Mouse (Mus musculus): Measurements from ENCODE around the gene Fbxw4. TPM values are rescaled to one million over a fixed set of nuclear protein-coding genes. Genes with fewer than 3 reads are reported as not detected.
"Not testable (repeated sequence)": the region's sequence is repeated elsewhere in the genome, so short reads cannot be mapped to it uniquely, and the experiment has no call there.

The Fbxw4 gene
- total RNA-seq, 1 experiment from 2014 or later = 17.1 TPM

DNA sequence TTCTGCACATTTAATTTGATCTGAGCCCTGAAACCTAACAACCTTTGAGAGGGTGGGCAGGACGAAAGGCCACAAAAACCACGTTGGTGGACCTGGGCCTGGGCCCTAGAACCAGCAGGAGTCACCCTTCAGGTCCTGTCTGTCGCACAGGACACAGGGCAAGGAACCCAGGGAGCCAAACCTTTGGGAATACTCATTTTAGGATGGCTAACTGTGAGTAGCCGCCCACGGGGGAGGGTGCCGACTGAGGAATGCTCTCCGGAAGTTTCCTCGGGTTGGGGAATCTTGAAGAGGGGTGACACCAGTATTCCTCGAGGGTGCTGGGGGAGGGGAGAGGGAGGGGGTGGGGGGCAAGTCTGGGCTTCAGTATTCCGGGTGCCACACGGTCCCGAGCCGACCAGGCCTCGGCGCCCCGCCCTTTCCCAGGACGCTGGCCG lies 793 bp downstream of the Fbxw4 start:
- ATAC-seq (replicated peaks in 1 of 2; ENCODE audit: insufficient read depth in 1 of 2, low FRiP score in 2 of 2, low TSS enrichment in 1 of 2, low read depth in 1 of 2, poor library complexity in 2 of 2, severe bottlenecking in 2 of 2) = no peak

DNA sequence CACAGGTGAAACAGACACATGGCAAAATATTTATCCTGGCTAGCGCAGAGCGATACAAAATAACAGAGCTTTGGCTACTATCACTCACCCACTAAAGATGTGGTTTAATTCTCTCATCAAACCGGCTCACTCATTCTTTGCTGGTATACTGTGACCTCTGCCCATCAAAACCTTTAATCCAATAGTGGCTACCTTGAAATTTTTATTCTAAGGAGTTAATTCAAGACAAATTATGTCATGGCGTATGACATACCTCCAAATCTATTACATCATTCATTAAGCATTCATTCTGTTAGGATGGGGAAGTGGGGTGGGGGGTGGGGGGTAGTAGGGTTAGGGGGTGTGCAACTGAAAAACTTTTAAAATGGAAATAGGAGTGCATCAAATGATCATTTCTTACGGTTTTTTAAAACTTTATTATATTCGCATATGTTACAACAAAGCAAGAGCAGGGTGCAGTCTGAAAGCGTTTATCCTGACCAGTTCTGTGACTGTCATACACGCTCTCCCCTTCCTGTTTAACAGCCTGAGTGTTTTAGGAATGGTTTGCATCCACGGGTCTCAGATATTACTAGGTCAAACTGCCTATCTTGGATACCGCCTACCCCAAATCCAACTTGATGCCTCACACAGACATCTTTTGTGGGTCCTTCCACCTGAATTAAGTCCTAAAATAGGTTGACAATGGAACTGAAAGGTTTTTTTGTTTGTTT lies 1.4 kb downstream of the Fbxw4 start:
- no peak for ATAC-seq (replicated peaks in 1 of 2; ENCODE audit: insufficient read depth in 1 of 2, low FRiP score in 2 of 2, low TSS enrichment in 1 of 2, low read depth in 1 of 2, poor library complexity in 2 of 2, severe bottlenecking in 2 of 2)

DNA sequence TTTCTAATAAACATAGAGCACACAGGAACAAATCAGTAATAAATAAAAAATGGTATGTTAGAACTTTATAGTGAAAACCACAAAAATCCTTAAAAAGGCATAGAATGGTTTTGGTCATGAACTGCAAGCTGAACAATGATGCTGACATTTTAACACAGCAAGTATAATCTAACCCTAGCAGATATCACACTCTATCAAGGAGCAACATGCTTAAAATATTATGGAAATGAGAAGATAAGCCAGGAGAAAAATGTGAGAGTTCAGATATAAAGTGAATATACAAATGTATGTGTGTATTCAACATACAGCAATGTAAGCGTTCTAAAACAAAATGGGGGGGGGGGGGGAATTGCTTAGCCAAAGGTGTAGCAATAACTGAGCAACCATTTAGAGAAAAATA lies 2.3 kb downstream of the Fbxw4 start:
- no peak for ATAC-seq (replicated peaks in 1 of 2; ENCODE audit: insufficient read depth in 1 of 2, low FRiP score in 2 of 2, low TSS enrichment in 1 of 2, low read depth in 1 of 2, poor library complexity in 2 of 2, severe bottlenecking in 2 of 2)

DNA sequence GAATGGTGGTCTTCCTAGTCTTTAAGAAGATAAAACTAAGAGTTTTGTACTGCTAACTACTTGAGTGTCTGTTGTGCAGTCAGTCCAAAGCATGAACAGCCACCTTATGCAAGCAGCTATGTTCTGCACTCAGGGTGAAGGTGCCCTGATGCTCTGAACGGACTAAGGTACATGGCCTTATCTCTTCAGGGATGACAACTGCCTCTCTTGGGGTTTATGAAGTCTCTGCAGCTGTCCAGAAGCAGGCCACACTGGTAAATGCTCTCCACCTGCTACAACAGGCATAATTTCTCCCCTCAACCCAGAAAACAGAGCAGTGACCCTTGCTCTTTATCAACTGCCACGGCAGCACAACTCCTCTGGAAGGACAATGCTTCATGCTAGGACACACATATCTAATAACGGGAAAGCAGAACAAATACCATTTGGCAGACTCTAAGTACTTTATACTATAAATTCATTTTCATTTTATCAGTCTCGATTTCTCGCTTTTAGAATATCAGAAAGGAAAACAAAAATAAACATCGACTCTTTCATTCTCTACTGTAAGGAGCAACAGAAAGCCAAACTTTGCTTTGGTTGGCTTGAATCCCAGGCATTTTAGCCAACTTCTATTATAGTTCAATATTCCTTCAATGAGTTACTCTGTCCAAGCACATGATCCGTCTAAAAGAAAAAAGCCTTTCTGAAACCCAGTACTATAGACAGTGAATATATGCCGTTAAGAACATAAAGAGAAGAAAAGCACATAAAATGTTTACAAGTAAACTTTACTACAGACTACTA lies 3.1 kb downstream of the Fbxw4 start:
- no peak for ATAC-seq (replicated peaks in 1 of 2; ENCODE audit: insufficient read depth in 1 of 2, low FRiP score in 2 of 2, low TSS enrichment in 1 of 2, low read depth in 1 of 2, poor library complexity in 2 of 2, severe bottlenecking in 2 of 2)

DNA sequence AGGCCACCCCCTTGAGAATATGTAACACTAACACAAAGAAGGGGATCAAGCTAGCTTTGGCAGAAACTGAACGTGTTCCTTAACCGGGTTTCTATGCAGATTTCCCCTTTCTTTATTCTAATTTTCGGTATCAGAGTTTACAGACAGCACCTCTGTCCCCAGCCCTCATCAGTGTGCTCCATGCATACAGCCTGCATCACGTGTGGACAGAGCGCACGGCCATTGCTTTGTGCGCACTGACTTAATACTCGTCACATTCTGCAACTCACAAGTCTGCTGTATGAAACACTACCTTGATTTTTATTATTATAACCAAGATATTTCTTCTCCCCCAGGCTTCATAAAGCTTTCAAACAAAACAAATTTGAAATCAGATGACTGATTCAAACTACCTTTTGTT lies 4.2 kb downstream of the Fbxw4 start:
- no peak for ATAC-seq (replicated peaks in 1 of 2; ENCODE audit: insufficient read depth in 1 of 2, low FRiP score in 2 of 2, low TSS enrichment in 1 of 2, low read depth in 1 of 2, poor library complexity in 2 of 2, severe bottlenecking in 2 of 2)

DNA sequence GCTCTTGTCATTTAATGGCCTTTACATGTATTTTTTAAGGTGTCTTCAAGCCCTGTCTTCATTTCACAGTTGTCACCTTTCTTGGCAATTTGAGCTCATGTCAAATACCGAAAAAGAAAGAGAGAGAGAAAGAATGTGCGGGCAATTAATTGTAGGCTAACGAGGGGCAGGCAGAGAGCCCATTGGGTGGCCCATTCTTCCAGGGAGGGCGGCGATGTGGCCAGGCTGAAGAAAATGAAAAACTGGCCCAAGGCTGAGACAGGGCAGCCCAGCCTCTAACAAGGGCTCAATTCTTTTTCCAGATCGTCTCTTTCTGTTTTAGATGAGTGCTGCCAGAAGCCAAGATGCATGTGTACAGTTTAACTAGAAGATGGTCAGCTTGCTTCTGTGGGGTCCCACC lies 6.1 kb downstream of the Fbxw4 start:
- ATAC-seq (replicated peaks in 1 of 2; ENCODE audit: insufficient read depth in 1 of 2, low FRiP score in 2 of 2, low TSS enrichment in 1 of 2, low read depth in 1 of 2, poor library complexity in 2 of 2, severe bottlenecking in 2 of 2) = no peak

DNA sequence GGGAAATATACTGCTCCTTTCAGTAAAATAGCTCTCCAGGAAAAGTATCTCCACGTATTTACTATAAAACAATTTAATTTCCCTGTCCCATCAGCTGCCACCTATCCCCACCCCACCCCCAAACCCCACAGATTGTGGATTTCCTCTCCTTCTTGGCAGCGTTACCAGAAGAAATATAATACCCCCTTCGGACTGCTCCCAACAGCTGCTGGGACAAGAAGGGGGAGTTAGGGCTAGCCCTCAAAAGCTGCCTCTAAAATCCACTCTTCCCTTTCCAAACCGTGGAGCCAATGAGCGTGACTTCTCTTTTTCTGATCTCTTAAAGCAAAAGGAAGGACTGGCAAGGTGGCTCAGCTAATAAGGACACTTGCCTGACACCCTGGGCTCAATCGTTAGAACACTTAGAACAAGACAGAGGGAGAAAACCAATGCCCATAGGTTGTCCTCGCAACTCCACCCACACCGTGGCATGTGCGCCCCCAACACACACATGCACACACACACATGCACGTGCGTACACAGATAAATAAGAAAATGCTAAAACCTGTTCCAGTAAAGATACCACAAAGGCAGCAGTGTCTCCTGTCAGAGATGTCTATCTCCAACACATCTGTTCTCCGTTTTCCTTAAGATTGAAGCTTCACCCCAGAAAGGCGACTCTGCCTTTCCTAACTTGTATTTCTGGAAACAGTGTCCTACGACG lies 7.7 kb downstream of the Fbxw4 start:
- peak; percentile 52 to 79 for ATAC-seq (replicated peaks in 1 of 2; ENCODE audit: insufficient read depth in 1 of 2, low FRiP score in 2 of 2, low TSS enrichment in 1 of 2, low read depth in 1 of 2, poor library complexity in 2 of 2, severe bottlenecking in 2 of 2)

DNA sequence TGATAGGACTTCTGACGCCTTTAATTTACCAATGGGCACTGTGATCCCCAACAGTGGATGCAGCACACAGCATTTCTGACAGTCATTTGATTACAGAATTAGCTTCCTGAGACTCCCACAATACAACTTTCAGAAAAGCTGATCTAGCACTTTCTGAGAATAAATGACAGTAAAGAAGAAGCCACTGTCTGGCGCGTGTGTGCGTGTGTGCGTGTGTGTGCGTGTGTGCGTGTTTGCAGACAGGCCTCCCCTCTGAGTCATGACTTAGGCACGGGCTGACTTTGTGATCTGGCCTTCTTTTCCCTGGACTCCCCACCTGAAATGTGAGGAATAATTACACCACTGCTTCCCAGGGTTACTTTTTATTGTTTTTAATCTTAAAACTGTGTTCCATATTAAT lies 8.6 kb downstream of the Fbxw4 start:
- ATAC-seq (replicated peaks in 1 of 2; ENCODE audit: insufficient read depth in 1 of 2, low FRiP score in 2 of 2, low TSS enrichment in 1 of 2, low read depth in 1 of 2, poor library complexity in 2 of 2, severe bottlenecking in 2 of 2) = no peak

DNA sequence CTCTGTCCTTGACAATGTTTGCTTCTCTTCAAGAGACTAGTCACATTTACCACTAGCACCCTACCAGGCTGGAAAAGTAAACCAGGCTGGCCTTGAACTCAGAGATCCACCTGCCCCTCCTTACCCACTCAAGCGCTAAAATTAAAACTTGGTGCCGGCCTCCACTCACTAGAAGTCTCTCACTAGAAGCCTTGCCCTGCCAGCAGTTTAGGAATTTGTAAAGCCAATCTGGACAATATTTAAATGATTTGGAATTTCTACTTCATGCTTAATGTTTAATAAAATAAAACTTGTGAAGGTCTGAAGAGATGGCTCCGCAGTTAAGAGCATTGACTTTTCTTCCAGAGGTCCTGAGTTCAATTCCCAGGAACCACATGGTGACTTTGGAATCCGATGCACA lies 10.3 kb downstream of the Fbxw4 start:
- no peak for ATAC-seq (replicated peaks in 1 of 2; ENCODE audit: insufficient read depth in 1 of 2, low FRiP score in 2 of 2, low TSS enrichment in 1 of 2, low read depth in 1 of 2, poor library complexity in 2 of 2, severe bottlenecking in 2 of 2)

DNA sequence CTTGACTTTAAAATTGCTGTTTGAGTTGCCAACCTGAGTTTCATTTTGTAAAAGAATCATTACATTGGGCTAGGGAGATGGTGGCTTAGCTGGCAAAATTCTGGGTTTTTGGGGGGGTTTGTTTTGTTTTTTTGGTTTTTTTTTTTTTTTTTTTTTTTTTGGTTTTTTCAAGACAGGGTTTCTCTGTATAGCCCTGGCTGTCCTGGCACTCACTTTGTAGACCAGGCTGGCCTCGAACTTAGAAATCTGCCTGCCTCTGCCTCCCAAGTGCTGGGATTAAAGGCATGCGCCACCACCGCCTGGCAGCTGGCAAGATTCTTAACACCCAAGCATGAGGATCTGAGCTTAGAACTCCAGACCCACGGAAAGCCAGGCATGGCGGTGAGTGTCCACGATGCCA lies 11.6 kb downstream of the Fbxw4 start:
- not testable (repeated sequence) for ATAC-seq (replicated peaks in 1 of 2; ENCODE audit: insufficient read depth in 1 of 2, low FRiP score in 2 of 2, low TSS enrichment in 1 of 2, low read depth in 1 of 2, poor library complexity in 2 of 2, severe bottlenecking in 2 of 2)

DNA sequence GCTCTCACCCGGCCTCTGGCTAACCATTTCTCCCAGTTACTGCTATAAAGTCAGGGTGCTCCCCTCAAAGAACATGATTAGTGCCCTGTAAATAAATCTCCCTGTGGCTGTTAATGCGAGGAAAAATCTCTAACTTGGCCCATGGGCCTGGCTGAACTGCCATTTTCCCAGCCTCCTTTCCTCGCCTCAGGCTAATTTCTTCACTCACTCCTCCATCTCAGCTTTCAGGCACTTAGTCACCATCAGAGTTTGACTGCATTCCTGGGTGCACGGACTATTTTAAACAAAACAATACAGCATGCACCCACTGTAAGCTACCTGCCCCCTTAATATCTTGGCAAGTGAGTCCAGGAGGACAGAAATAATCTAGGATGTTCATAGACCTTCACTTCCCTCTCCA lies 13.2 kb downstream of the Fbxw4 start:
- no peak for ATAC-seq (replicated peaks in 1 of 2; ENCODE audit: insufficient read depth in 1 of 2, low FRiP score in 2 of 2, low TSS enrichment in 1 of 2, low read depth in 1 of 2, poor library complexity in 2 of 2, severe bottlenecking in 2 of 2)

DNA sequence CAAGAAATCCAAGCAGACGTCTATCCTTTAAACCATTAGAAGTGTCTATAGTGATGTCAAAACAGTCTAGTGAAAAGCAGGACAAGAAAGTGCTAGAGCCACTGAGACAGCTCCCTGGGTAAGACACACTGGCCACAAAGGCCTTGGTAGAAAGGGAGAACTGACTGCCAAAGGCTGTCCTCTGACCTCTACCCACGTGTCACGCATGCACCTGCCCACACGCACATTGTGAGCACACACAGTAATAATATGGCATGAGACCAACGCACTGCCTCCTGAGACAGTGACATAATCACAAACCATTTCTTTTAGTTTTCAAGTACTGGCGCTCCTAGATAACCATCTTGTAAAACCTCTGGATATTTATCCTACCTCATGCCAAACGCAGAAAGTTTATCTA lies 19.4 kb downstream of the Fbxw4 start:
- no peak for ATAC-seq (replicated peaks in 1 of 2; ENCODE audit: insufficient read depth in 1 of 2, low FRiP score in 2 of 2, low TSS enrichment in 1 of 2, low read depth in 1 of 2, poor library complexity in 2 of 2, severe bottlenecking in 2 of 2)

DNA sequence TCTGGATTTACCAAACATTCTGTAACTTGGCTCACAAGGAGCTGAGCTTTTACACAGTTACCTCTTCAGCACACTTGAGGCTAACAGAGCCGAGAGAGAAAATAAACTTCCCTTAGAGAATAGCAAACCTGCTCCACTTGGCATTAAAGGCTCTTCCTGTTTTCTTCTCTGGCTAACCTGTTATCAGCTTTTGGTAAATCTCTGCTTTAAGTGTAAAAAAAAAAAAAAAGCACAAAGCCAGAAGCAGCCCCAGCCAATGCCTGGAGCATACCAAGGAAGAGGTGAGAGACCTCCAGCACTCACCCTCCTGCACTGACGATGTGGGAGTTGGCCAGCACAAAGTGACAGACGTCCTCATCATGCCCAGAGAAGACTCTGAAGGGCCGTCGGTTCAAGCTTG lies 24.2 kb downstream of the Fbxw4 start:
- ATAC-seq (replicated peaks in 1 of 2; ENCODE audit: insufficient read depth in 1 of 2, low FRiP score in 2 of 2, low TSS enrichment in 1 of 2, low read depth in 1 of 2, poor library complexity in 2 of 2, severe bottlenecking in 2 of 2) = no peak

DNA sequence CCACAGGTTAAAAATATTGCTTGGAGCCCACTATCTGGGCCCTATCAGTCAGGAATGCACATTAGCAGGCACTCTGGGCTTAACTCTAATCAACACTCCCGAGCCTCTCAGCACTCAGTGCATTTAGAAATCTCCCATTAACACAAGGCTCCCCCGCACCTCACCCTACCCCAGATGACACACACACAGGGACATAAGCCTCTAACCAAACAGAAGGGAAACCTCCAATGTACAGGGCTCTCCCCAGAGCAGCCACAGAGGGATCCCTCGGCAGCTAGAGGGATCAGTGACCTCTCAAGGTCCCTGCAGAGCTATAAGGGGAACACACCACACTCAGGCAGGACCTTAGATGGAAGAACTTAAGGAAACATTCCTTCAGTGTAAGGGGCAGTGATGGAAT lies 28.5 kb downstream of the Fbxw4 start:
- no peak for ATAC-seq (replicated peaks in 1 of 2; ENCODE audit: insufficient read depth in 1 of 2, low FRiP score in 2 of 2, low TSS enrichment in 1 of 2, low read depth in 1 of 2, poor library complexity in 2 of 2, severe bottlenecking in 2 of 2)

DNA sequence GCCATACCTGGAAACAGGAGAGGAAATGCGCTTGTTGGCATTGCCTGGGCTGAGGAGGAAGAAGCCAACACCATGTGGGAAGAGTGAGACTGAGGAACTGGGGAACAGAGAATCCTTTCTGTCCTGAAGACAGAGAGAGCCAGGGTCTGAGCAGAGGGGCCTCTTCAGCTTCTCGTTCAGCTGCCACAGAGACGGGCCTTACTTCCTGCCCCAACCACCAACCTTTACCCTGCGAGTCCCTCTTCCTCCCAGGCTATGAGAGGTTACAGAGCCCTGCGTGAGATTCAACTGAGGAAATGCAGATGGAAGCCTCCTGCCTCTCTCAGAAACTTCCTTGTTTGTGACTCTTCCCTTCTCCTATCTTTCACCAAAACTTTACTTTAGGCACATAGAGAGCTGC lies 29.2 kb downstream of the Fbxw4 start:
- peak; percentile 84 to 87 for ATAC-seq (replicated peaks in 1 of 2; ENCODE audit: insufficient read depth in 1 of 2, low FRiP score in 2 of 2, low TSS enrichment in 1 of 2, low read depth in 1 of 2, poor library complexity in 2 of 2, severe bottlenecking in 2 of 2)

DNA sequence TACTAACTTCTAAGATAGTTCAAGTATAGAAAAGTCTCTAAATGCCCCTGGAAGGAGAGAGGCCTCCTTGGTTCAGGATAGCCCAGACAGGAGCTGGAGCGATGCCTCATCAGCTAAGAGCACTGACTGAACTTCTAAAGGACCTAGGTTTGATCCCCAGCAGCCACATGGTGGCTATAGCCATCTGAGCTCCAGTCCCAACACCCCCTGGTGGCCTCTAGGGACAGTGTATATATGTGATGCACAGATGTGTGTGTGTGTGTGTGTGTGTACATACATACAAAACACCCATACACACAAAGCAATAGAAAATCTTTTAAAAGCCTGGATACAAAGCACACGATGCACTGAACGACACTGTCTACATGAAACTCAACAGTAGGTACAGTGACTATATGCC lies 30.9 kb downstream of the Fbxw4 start:
- no peak for ATAC-seq (replicated peaks in 1 of 2; ENCODE audit: insufficient read depth in 1 of 2, low FRiP score in 2 of 2, low TSS enrichment in 1 of 2, low read depth in 1 of 2, poor library complexity in 2 of 2, severe bottlenecking in 2 of 2)

DNA sequence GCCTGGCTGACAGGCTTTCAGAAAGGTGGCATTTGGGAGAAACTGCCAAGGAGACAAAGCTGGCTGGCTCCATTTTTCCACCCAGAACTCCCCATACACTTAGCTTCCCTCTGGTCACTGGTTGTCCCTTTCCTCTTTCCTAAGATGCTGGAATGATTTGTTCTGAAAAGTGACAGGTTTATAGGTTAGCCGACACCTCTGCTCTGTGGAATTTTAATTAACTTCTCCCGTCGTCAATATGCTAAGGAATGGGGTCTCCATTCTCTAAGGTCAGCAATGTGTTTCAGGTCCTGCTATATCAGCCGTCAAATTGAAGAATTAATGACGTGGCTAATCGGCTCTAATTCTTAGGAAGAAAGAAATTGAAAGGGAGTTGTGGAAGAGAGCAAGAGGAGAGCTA lies 31.5 kb downstream of the Fbxw4 start:
- no peak for ATAC-seq (replicated peaks in 1 of 2; ENCODE audit: insufficient read depth in 1 of 2, low FRiP score in 2 of 2, low TSS enrichment in 1 of 2, low read depth in 1 of 2, poor library complexity in 2 of 2, severe bottlenecking in 2 of 2)

DNA sequence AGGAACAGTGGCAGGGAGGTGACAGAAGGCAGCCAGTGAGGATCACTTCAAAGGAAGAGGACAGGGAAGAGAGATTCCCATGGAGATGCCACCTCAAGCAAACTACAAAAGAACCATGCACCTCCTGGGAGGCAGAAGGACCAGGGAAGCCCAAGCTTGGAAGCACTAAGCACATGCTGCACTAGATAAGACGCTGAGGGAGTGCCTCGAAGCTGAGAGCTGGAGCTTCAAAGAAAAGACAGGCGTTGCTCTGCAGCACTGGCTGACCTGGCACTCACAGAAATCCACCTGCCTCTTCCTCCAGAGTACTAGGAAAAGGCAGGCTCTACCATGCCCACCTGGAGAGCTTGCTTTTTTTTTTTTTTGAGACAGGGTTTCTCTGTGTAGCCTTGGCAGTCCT lies 33.1 kb downstream of the Fbxw4 start:
- no peak for ATAC-seq (replicated peaks in 1 of 2; ENCODE audit: insufficient read depth in 1 of 2, low FRiP score in 2 of 2, low TSS enrichment in 1 of 2, low read depth in 1 of 2, poor library complexity in 2 of 2, severe bottlenecking in 2 of 2)
